Mouse (Mus musculus) lung, postnatal 0 days (tissue): ENCODE measurements at regions not wholly inside any gene's neighbourhood (a gene's known extent, or its start where the extent isn't known, plus 50 kb on each side); places are given as distances from the start of the nearest gene placed in this dataset.

ENCODE experiments used
- ATAC-seq: fragments of 200-750 bp; cut with Nextera tagmentation; 2 replicates; pipeline ENCODE4 v1.8.0; 2017; ENCODE audit warnings: moderate library complexity
- DNase-seq: peaks from one replicate; pipeline ENCODE4 v3.0.0-alpha.2; 2016; ENCODE audit warnings: low spot score
- H3K27ac ChIP-seq: fragments of 300-500 bp; sonication (generic); 2 replicates; pipeline ENCODE4 v1.5.1; 2014; ENCODE audit warnings: antibody characterized with exemption, mild to moderate bottlenecking, low read length, mixed read lengths
- H3K27me3 ChIP-seq: fragments of 300-500 bp; sonication (generic); replicated peaks from 2 replicates; pipeline ENCODE4 v1.6.1; 2014; ENCODE audit warnings: low read length, mixed read lengths; ENCODE audit not compliant: insufficient read depth
- H3K36me3 ChIP-seq: fragments of 300-500 bp; sonication (generic); 2 replicates; pipeline ENCODE4 v1.6.1; 2014; ENCODE audit warnings: low read length, mixed read lengths; ENCODE audit not compliant: insufficient read depth
- H3K4me1 ChIP-seq: fragments of 300-500 bp; sonication (generic); 2 replicates; pipeline ENCODE4 v1.6.1; 2014; ENCODE audit warnings: antibody characterized with exemption, low read depth, low read length, mixed read lengths; ENCODE audit not compliant: insufficient read depth
- H3K4me2 ChIP-seq: fragments of 300-500 bp; sonication (generic); replicated peaks from 2 replicates; pipeline ENCODE4 v1.6.1; 2014; ENCODE audit warnings: low read depth, mild to moderate bottlenecking, low read length, moderate library complexity, mixed read lengths
- H3K4me3 ChIP-seq: fragments of 300-500 bp; sonication (generic); 2 replicates; pipeline ENCODE4 v1.5.1; 2014; ENCODE audit warnings: low read depth, low read length
- H3K9ac ChIP-seq: fragments of 300-500 bp; sonication (generic); replicated peaks from 2 replicates; pipeline ENCODE4 v1.6.1; 2014; ENCODE audit warnings: low read depth, mild to moderate bottlenecking
- H3K9me3 ChIP-seq: fragments of 300-500 bp; sonication (generic); 2 replicates; pipeline ENCODE4 v1.6.1; 2016; ENCODE audit warnings: low read length, mixed read lengths
- CTCF ChIP-seq: IDR thresholded peaks from 2 replicates; pipeline ENCODE4 v1.5.1; 2016; ENCODE audit warnings: antibody characterized with exemption, mild to moderate bottlenecking
- EP300 ChIP-seq: IDR thresholded peaks from 2 replicates; pipeline ENCODE4 v1.6.1; 2016; ENCODE audit warnings: antibody characterized with exemption, mild to moderate bottlenecking, control low read depth
- WGBS: fragments of 180-500 bp; shearing (Covaris S2); extraction: QIAGEN DNeasy Blood & Tissue Kit; methylation state at CpG from one replicate; pipeline ENCODE4 v1.1.7; 2014; 5-methylcytosine and 5-hydroxymethylcytosine counted together

DNA sequence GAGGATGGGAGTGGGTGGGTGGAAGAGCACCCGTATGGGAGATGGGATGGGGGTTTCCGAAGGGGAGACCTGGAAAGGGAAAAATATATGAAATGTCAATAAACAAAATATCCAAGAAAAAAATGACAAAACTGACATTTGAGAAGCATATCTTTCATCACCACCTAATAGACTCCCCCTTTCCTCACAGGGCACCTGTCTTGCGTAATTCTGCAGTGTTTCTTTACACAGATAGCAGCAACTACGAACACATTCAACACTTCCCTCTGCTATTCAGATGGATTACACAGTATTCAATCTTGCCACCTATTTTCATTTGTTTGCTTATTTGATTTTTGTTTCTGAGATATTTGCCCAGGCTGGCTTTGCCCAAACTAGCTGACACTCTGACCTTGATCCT, 136.3 kb upstream of the Fmo9 start:
- Histone ChIP-seq H3K9ac (no peak overlapping the region), H3K4me2 (no peak overlapping the region), H3K27ac (no peak overlapping the region), H3K9me3 (no peaks in the 10 kb centered on the region), H3K27me3 (no peaks in the 10 kb centered on the region), H3K4me3 (no peak overlapping the region), H3K36me3 (no peaks in the 10 kb centered on the region), H3K4me1 (no peaks in the 10 kb centered on the region)
- no peak for DNase-seq
- TF ChIP-seq EP300 (no peak), CTCF (no peak)
- ATAC-seq = no peak
- WGBS = 83% methylated on average over 4 of the region's 4 CpGs

- WGBS = 70% methylated on average over 5 of the region's 5 CpGs
- ATAC-seq = no peak
- no peak for TF ChIP-seq CTCF
- TF ChIP-seq EP300 = no peak
Observed at GRCm38 (mm10) chr1:166818682-166819081, 137.0 kb upstream of the Fmo9 start.

DNA sequence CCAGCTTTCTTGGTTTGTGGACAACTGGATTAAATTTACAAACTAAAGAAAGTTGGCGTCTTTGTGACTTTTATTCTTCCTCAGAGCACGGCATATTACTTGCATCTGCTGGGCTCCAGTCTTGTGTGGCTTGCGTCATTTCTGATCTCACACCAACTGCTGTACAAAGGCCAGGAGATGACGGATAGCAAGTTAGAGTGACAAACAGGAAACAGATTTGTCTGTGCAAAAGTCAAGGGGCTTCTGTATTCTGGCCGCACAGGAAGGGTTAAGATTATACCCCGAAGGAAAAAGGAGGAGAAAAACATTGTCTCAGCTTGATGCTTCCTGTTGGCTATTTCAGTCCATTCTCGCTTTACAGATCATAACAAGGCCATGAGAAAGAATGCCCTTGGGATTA, 137.8 kb upstream of the Fmo9 start:
- Histone ChIP-seq H3K4me3 (no peak overlapping the region), H3K27ac (no peak overlapping the region; the same call in 1 of the 2 replicates), H3K9me3 (no peaks in the 10 kb centered on the region), H3K4me2 (no peak overlapping the region), H3K9ac (no peak overlapping the region), H3K27me3 (no peaks in the 10 kb centered on the region), H3K4me1 (no peaks in the 10 kb centered on the region), H3K36me3 (no peaks in the 10 kb centered on the region)
- TF ChIP-seq CTCF (no peak), EP300 (0 out of 2 replicates have a peak, but pooled peaks have one; percentile 45)
- WGBS = 38% methylated on average over 7 of the region's 7 CpGs
- peak; percentile 23 for DNase-seq
- ATAC-seq = peak; percentile 70

More at GRCm38 (mm10) chr1:166818682-166819081, 137.0 kb upstream of the Fmo9 start:
- Histone ChIP-seq H3K27me3 (no peaks in the 10 kb centered on the region), H3K36me3 (no peaks in the 10 kb centered on the region), H3K9me3 (no peaks in the 10 kb centered on the region), H3K9ac (no peak overlapping the region), H3K4me3 (no peak overlapping the region), H3K4me2 (no peak overlapping the region), H3K27ac (no peak overlapping the region; the same call in 1 of the 2 replicates), H3K4me1 (no peaks in the 10 kb centered on the region)
- DNase-seq = no peak

DNA sequence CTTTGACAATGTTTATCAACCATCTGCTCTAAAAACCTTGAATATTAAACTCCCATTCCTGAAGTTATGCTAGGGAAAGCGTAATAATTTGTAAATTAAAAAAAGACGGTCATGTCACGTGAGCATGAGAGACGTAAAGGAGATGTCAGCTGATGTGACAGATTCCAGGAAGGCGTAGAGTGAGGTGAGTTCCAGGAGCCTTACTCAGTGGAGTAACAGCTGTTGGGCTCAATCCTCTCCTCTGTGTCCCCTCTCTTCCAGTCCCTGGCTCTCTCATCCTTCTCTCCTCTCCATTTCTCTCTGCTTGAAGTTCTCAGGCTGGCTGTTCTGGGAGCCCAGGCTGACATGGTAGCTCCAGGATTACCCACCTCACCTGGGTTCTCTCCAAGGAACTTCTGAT, 138.4 kb upstream of the Fmo9 start:
- H3K27me3 ChIP-seq = no peaks in the 10 kb centered on the region
- H3K4me2 ChIP-seq = no peak overlapping the region
- ATAC-seq (no peak), DNase-seq (no peak)
- no peak overlapping the region for H3K27ac ChIP-seq
- H3K36me3 ChIP-seq = no peaks in the 10 kb centered on the region
- H3K9me3 ChIP-seq = no peaks in the 10 kb centered on the region
- no peak overlapping the region for H3K9ac ChIP-seq
- H3K4me3 ChIP-seq = no peak overlapping the region
- no peaks in the 10 kb centered on the region for H3K4me1 ChIP-seq
- no peak for TF ChIP-seq CTCF
- no peak for TF ChIP-seq EP300
- 67% methylated on average over 5 of the region's 5 CpGs for WGBS

DNA sequence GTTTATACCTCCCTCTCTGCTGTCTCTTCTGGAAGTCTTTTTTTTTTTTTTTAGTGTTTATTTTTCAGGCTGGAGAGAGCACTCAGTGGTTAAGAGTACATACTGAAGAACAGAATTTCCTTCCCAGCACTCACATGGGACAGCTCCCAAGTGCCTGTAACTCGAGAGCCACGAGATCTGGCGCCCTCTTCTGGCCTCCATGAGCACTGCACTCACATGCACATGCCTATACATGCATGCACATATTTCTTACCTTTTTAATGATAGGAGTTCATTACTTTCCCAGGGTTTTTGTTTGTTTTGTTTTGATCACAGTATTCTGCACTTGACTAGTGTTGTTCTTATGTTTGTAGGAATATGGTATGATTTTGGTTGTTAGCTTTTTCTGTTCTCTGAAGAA, 139.5 kb upstream of the Fmo9 start:
- TF ChIP-seq EP300 (no peak), CTCF (peak; percentile 31)
- H3K9me3 ChIP-seq = no peaks in the 10 kb centered on the region
- H3K4me2 ChIP-seq = no peak overlapping the region
- no peak overlapping the region for H3K27ac ChIP-seq
- 48% methylated on average over 3 of the region's 3 CpGs for WGBS
- H3K27me3 ChIP-seq = no peaks in the 10 kb centered on the region
- DNase-seq = no peak
- H3K9ac ChIP-seq = no peak overlapping the region
- no peak overlapping the region for H3K4me3 ChIP-seq
- ATAC-seq = no peak
- H3K4me1 ChIP-seq = no peaks in the 10 kb centered on the region
- H3K36me3 ChIP-seq = no peaks in the 10 kb centered on the region

DNA sequence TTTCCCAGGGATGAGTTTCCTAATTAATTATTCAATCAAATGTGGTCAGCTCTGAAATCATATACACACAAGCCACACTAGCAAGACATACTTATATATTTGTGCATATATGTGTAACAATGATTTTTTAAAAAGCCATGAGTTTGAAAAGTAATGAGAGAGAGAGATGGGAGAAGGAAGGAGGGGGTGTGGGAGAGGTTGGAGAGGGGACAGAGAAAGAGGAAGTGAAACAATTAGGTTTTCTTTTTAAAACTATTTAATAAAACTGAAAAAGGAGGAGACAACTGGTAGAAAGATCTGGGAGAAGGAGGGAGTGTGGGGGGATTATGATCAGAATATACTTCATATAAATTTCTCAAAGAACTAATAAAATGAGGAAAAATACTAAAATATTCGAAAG, 155.7 kb upstream of the Fmo9 start:
- H3K9ac ChIP-seq = no peak overlapping the region

GRCm38 (mm10) chr1:166839833-166840232, 158.2 kb upstream of the Fmo9 start:
- H3K4me1 ChIP-seq = no peaks in the 10 kb centered on the region
- no peak overlapping the region for H3K4me2 ChIP-seq
- no peak overlapping the region for H3K27ac ChIP-seq
- H3K9me3 ChIP-seq = no peaks in the 10 kb centered on the region
- ATAC-seq (no peak), DNase-seq (no peak)
- H3K27me3 ChIP-seq = no peaks in the 10 kb centered on the region
- H3K36me3 ChIP-seq = no peaks in the 10 kb centered on the region
- H3K4me3 ChIP-seq = no peak overlapping the region
- no peak overlapping the region for H3K9ac ChIP-seq
- TF ChIP-seq EP300 = no peak
- TF ChIP-seq CTCF = no peak
- 19% methylated on average over 7 of the region's 7 CpGs for WGBS

More for the DNA sequence above, 155.7 kb upstream of the Fmo9 start:
- Histone ChIP-seq H3K4me2 (no peak overlapping the region), H3K27ac (no peak overlapping the region), H3K27me3 (no peaks in the 10 kb centered on the region), H3K36me3 (no peaks in the 10 kb centered on the region), H3K9me3 (no peaks in the 10 kb centered on the region), H3K4me3 (no peak overlapping the region), H3K4me1 (no peaks in the 10 kb centered on the region)
- DNase-seq (no peak), ATAC-seq (no peak)
- TF ChIP-seq CTCF = no peak
- 59% methylated on average over 1 of the region's 1 CpGs for WGBS
